Mouse (Mus musculus): ENCODE measurements around the gene Avpr2. TPM values are rescaled to one million over a fixed set of nuclear protein-coding genes. Genes with fewer than 3 reads are reported as not detected.

The Avpr2 gene
- polyA plus RNA-seq, 1 experiment, result 35.3 TPM

- H3K4me1 ChIP-seq (ENCODE audit: control insufficient read depth, insufficient read depth, low read length), result no peaks in the 10 kb centered on the region
- no peaks in the 10 kb centered on the region for H3K27me3 ChIP-seq (replicated peaks; ENCODE audit: control insufficient read depth, insufficient read depth, low read length)
- TF ChIP-seq CTCF (conservative IDR thresholded peaks at IDR 0.05; ENCODE audit: insufficient read depth, insufficient read length, low read depth, low read length) (no peak), POLR2A (IDR thresholded peaks at IDR 0.05; ENCODE audit: low read depth, low read length) (no peak)
- no peak for DNase-seq
- H3K4me3 ChIP-seq (ENCODE audit: insufficient read depth, low read depth, low read length), result no peak overlapping the region
- H3K36me3 ChIP-seq (ENCODE audit: control insufficient read depth, insufficient read depth, low read length), result no peaks in the 10 kb centered on the region
- H3K27ac ChIP-seq (ENCODE audit: insufficient read depth, low read depth, low read length), result no peak overlapping the region
Observed at GRCm38 (mm10) chrX:73871474-73871873, 20.4 kb upstream of the Avpr2 start.

GRCm38 (mm10) chrX:73871956-73872355 is 19.9 kb upstream of the Avpr2 start:
- Histone ChIP-seq H3K27ac (ENCODE audit: insufficient read depth, low read depth, low read length) (no peak overlapping the region), H3K27me3 (replicated peaks; ENCODE audit: control insufficient read depth, insufficient read depth, low read length) (no peaks in the 10 kb centered on the region), H3K4me3 (ENCODE audit: insufficient read depth, low read depth, low read length) (no peak overlapping the region), H3K4me1 (ENCODE audit: control insufficient read depth, insufficient read depth, low read length) (no peaks in the 10 kb centered on the region), H3K36me3 (ENCODE audit: control insufficient read depth, insufficient read depth, low read length) (no peaks in the 10 kb centered on the region)
- TF ChIP-seq CTCF (conservative IDR thresholded peaks at IDR 0.05; ENCODE audit: insufficient read depth, insufficient read length, low read depth, low read length) (no peak), POLR2A (IDR thresholded peaks at IDR 0.05; ENCODE audit: low read depth, low read length) (no peak)
- 73% methylated on average over 1 of the region's 1 CpGs for WGBS
- no peak for DNase-seq

- no peaks in the 10 kb centered on the region for H3K36me3 ChIP-seq (ENCODE audit: control insufficient read depth, insufficient read depth, low read length)
- H3K27ac ChIP-seq (ENCODE audit: insufficient read depth, low read depth, low read length), result no peak overlapping the region
- H3K4me1 ChIP-seq (ENCODE audit: control insufficient read depth, insufficient read depth, low read length), result no peaks in the 10 kb centered on the region
- H3K4me3 ChIP-seq (ENCODE audit: insufficient read depth, low read depth, low read length), result no peak overlapping the region
- WGBS, result 58% methylated on average over 2 of the region's 2 CpGs
- TF ChIP-seq CTCF (conservative IDR thresholded peaks at IDR 0.05; ENCODE audit: insufficient read depth, insufficient read length, low read depth, low read length) (no peak), POLR2A (IDR thresholded peaks at IDR 0.05; ENCODE audit: low read depth, low read length) (no peak)
- no peak for DNase-seq
- H3K27me3 ChIP-seq (replicated peaks; ENCODE audit: control insufficient read depth, insufficient read depth, low read length), result no peaks in the 10 kb centered on the region
Observed at GRCm38 (mm10) chrX:73875881-73876280, 16.0 kb upstream of the Avpr2 start.

GRCm38 (mm10) chrX:73877014-73877413 is 14.9 kb upstream of the Avpr2 start:
- 60% methylated on average over 1 of the region's 1 CpGs for WGBS
- DNase-seq, result no peak
- Histone ChIP-seq H3K27ac (ENCODE audit: insufficient read depth, low read depth, low read length) (no peak overlapping the region), H3K4me3 (ENCODE audit: insufficient read depth, low read depth, low read length) (no peak overlapping the region), H3K27me3 (replicated peaks; ENCODE audit: control insufficient read depth, insufficient read depth, low read length) (no peaks in the 10 kb centered on the region), H3K4me1 (ENCODE audit: control insufficient read depth, insufficient read depth, low read length) (no peaks in the 10 kb centered on the region), H3K36me3 (ENCODE audit: control insufficient read depth, insufficient read depth, low read length) (no peaks in the 10 kb centered on the region)
- no peak for TF ChIP-seq CTCF (conservative IDR thresholded peaks at IDR 0.05; ENCODE audit: insufficient read depth, insufficient read length, low read depth, low read length)
- TF ChIP-seq POLR2A (IDR thresholded peaks at IDR 0.05; ENCODE audit: low read depth, low read length), result no peak

GRCm38 (mm10) chrX:73880194-73881035 is 11.5 kb upstream of the Avpr2 start:
- no peak for TF ChIP-seq POLR2A (IDR thresholded peaks at IDR 0.05; ENCODE audit: low read depth, low read length)
- TF ChIP-seq CTCF (conservative IDR thresholded peaks at IDR 0.05; ENCODE audit: insufficient read depth, insufficient read length, low read depth, low read length), result no peak
- Histone ChIP-seq H3K36me3 (ENCODE audit: control insufficient read depth, insufficient read depth, low read length) (no peaks in the 10 kb centered on the region), H3K27ac (ENCODE audit: insufficient read depth, low read depth, low read length) (peak overlapping the region; percentile 94), H3K4me1 (ENCODE audit: control insufficient read depth, insufficient read depth, low read length) (no peaks in the 10 kb centered on the region), H3K4me3 (ENCODE audit: insufficient read depth, low read depth, low read length) (peak overlapping the region; percentile 75), H3K27me3 (replicated peaks; ENCODE audit: control insufficient read depth, insufficient read depth, low read length) (no peaks in the 10 kb centered on the region)
- WGBS, result 2% methylated on average over 40 of the region's 48 CpGs
- peak; percentile 42 for DNase-seq

GRCm38 (mm10) chrX:73881036-73881427 is 10.9 kb upstream of the Avpr2 start:
- Histone ChIP-seq H3K4me1 (ENCODE audit: control insufficient read depth, insufficient read depth, low read length) (no peaks in the 10 kb centered on the region), H3K36me3 (ENCODE audit: control insufficient read depth, insufficient read depth, low read length) (no peaks in the 10 kb centered on the region), H3K27me3 (replicated peaks; ENCODE audit: control insufficient read depth, insufficient read depth, low read length) (no peaks in the 10 kb centered on the region), H3K27ac (ENCODE audit: insufficient read depth, low read depth, low read length) (peak overlapping the region; percentile 86), H3K4me3 (ENCODE audit: insufficient read depth, low read depth, low read length) (0 out of 2 replicates have a peak overlapping the region, but pooled peaks have one; percentile 75)
- TF ChIP-seq POLR2A (IDR thresholded peaks at IDR 0.05; ENCODE audit: low read depth, low read length) (no peak), CTCF (conservative IDR thresholded peaks at IDR 0.05; ENCODE audit: insufficient read depth, insufficient read length, low read depth, low read length) (no peak)
- WGBS, result 13% methylated on average over 15 of the region's 16 CpGs
- DNase-seq, result no peak

GRCm38 (mm10) chrX:73881463-73881862 is 10.4 kb upstream of the Avpr2 start:
- 30% methylated on average over 6 of the region's 6 CpGs for WGBS
- Histone ChIP-seq H3K27me3 (replicated peaks; ENCODE audit: control insufficient read depth, insufficient read depth, low read length) (no peaks in the 10 kb centered on the region), H3K4me3 (ENCODE audit: insufficient read depth, low read depth, low read length) (no peak overlapping the region), H3K36me3 (ENCODE audit: control insufficient read depth, insufficient read depth, low read length) (no peaks in the 10 kb centered on the region), H3K4me1 (ENCODE audit: control insufficient read depth, insufficient read depth, low read length) (no peaks in the 10 kb centered on the region), H3K27ac (ENCODE audit: insufficient read depth, low read depth, low read length) (peak overlapping the region; percentile 92)
- DNase-seq, result peak; percentile 56
- TF ChIP-seq POLR2A (IDR thresholded peaks at IDR 0.05; ENCODE audit: low read depth, low read length) (no peak), CTCF (conservative IDR thresholded peaks at IDR 0.05; ENCODE audit: insufficient read depth, insufficient read length, low read depth, low read length) (no peak)

Measured in kidney, adult 2 months (tissue).